Mouse (Mus musculus) left cerebral cortex, adult 18-20 months (tissue): Measurements from ENCODE around the gene Npas3. TPM values are rescaled to one million over a fixed set of nuclear protein-coding genes. Genes with fewer than 3 reads are reported as not detected.
"Not testable (repeated sequence)": the region's sequence is repeated elsewhere in the genome, so short reads cannot be mapped to it uniquely, and the experiment has no call there.

Experiments used
- DNase-seq, 2 experiments: peaks; one replicate each; pipeline ENCODE4 v3.0.0; 2021 to 2022; ENCODE audit warnings: low spot score in 2 of 2, mixed read lengths in 1 of 2
- long read RNA-seq, 2 experiments: library from polyadenylated mRNA; stranded (forward); transcript quantifications; one replicate each; pipeline ENCODE4 v2.0.0; 2021
- total RNA-seq, 2 experiments: library from RNA; stranded (reverse); gene quantifications; 2 replicates each; pipeline ENCODE4 v1.2.3; 2021

Gene Npas3
- total RNA-seq: 10 to 100 TPM; 18.5 to 22.3 TPM
- long read RNA-seq, experiment 1, partial matches to known transcripts: 1 of 23 reads
- long read RNA-seq, experiment 1, other reads (novel, unspliced or antisense): 22 of 23 reads
- long read RNA-seq, experiment 2, full-length matches to known transcripts: 1 of 13 reads
- long read RNA-seq, experiment 2, partial matches to known transcripts: 2 of 13 reads
- long read RNA-seq, experiment 2, other reads (novel, unspliced or antisense): 10 of 13 reads

DNA sequence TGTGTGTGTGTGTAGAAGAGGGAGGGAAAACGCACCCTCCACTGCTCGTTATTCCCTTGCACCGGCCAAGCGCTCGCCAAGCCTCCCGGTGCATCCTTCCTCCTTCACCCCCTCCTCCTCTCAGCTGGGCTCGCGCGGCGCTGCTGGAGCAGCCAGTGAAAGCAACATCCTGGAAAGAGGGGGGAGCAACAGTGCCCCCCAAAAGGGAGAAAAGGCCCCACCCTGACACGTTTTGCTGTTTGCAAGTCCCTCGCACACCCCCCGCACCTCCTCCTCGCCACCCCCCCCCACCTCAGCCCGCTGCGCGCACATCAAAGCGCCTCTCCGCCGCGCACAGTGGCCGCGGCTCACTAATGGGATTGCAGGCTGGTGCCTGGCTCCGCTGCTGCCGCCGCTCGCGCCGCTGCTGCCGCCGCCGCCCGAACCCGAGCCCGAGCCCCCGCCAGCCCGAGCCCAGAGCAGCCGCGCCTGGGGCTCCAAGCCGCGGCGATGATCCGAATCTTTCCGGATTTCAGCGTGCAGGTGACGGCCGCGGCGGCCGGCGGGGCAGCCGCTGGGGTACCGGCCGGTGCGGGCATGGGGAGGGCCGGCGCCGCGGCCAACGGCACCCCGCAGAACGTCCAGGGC is at the start of gene Npas3:
Gene Npas3, plus strand, starts transcription at position 577 of the 627 bp plus-strand sequence.
- DNase-seq: peak; percentile 35 to 58

DNA sequence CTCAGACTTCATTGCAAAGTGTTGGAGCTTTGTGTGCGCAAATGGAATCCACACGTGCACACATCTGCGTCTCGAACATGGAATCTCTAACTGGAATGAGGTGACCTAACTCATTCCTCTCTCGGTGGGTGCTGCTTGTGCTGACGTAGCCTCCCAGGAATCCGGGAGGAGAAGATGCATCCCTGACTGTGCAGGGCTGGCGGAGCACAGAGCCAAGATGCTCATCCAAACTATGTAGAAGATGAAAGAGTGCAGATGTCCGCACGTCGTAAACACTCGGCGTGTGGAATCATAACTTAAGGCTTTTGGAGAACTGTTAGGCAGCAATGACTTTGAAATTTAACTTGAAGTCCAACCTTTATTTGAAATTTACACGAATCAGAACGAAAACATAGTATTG is 31.3 kb upstream of the Npas3 start:
- no peak for DNase-seq

DNA sequence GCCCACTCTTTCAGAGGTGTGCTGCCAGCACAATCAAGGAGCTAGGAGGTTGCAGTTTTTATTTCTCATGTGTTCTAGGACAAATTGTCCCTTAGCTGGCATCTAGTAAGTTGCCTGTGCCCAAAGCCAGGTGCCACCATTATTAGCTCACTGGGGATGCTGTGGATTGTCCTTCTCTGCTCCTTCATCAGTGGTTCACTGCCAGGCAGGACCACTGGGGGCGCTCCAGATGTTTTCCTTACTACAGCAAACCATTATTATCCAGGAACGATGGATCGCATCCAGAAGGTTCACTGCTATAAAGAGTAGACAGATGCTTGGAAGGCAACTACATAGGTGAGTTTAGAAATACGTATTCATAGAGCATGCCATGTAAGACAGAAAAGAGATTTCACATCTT is 25.7 kb upstream of the Npas3 start:
- DNase-seq: no peak

DNA sequence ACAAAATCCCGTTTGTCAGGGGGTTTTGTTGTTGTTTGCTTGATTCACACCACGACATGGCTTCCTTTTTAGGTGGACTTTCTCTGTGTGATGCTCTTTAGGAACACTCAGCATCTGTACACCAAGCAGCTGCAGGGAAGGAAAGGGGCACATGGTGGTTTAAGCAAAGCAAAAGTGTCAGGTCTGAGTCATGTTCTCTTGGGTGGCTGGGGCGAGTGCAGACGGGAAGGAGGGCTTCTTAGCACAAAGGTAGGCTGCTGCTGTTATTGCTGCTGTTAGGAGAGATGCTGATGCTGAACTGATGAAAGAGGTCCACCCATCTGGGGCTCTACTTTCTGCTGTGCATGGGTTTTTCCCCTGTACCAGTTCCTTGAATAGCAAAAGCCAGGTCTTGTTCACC is 21.1 kb upstream of the Npas3 start:
- no peak for DNase-seq

DNA sequence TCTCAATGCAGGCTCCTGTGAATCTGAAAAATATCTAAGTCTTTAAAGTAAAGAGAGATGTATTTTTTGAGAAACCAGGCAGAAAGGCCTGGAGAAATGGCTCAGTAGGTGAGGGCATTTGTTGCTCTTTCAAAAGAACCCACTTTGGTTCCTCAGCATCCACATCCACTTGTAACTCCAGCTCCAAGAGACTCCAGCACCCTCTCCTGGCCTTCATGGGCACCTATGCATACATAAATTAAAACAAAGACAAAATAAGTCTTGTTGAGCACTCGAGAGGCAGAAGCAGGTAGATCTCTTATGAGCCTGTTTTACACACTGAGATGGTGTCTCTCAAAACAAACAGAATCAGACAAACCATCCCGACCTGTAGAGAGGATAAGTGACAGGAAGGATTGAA is 19.1 kb upstream of the Npas3 start:
- DNase-seq: no peak

DNA sequence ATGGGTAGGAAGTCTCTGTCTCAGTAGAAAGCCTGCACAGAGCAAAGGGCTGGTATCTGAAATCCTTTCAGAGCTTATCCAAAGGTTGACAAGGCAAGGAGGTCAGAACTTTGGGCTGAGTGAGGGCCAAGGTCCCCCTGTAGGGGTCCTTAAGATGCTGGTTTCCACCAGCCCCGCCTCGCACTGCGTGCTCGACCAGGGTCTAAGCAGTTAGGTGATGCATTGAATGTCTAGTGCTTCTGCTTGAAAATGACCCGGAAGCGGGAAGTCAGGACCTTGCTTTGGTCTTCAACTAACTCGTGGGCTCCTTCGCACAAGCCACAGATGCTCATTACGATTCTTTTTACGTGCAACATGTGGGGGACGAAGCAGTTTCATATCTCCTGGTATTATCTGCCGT is 2.3 kb upstream of the Npas3 start:
- DNase-seq: no peak

DNA sequence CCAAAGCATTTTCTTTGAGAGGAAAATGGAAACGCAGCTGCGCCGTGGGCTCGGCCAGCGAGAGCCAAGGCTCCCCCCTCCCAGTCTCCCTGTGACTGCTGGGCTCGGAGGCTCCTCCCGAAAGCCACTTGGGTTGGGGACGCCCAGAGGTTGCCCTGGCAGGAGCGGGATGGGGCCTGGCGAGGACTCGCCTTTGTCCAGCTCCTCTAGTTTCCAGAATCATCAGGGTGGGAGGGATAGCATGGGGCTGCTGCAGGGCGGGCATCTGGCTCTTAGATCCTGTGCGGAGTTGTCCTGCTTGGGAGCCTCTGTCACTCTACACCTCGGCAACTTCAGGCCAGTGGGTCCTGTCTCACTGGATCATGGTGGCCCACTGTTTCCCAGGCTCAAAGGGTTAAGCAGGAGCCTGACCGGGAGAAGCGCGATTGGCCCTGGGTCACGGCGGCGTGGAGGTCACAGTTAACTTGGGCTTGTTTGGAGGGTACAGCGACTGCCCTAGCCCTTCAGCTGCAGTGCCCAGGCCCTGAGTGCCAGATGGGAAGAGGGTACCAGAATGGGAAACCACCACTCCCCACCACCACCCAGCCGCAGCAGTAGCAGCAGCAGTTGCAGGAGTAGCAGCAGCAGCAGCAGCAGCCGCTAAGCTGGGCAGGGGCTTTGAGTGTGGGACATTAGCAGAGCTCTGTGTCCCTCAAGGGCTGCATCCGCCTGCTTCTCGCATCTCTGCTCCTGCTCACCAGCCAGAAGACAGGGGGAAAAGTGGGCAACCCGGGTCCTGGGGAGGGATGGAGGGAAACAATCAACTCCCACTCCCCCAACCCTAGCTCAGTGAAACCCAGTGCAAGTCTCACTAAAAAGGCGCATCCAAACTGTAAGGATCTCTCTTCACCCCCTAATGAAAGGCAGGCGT is 1.6 kb upstream of the Npas3 start:
- DNase-seq: peak; percentile 8 to 20

DNA sequence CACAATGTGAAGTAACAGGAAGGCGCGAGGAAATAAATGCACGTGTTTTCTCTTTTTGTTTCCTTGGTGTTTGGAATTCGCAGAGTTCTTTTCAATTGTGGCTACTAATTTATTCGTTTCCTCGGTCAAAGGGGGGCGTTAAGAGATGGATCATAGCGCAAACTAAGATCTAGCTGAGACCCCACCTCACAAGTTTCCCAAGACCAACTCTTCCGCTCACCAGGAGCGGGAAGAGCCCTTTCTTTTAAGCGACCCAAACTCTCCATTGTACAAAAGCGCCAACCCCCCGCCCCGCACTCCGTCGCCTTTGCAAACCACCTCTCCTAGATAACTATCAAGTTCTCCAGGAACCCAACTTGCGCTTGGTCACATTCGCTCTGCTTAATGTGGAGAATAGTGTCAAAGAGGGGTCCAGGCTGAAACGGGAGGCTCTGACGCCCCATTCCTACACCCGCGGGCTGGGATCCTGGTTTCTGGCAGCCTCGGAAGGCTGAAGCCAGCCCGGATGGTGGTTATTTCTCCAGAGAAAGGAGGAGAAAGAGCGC is 914 bp upstream of the Npas3 start:
- DNase-seq: no peak

DNA sequence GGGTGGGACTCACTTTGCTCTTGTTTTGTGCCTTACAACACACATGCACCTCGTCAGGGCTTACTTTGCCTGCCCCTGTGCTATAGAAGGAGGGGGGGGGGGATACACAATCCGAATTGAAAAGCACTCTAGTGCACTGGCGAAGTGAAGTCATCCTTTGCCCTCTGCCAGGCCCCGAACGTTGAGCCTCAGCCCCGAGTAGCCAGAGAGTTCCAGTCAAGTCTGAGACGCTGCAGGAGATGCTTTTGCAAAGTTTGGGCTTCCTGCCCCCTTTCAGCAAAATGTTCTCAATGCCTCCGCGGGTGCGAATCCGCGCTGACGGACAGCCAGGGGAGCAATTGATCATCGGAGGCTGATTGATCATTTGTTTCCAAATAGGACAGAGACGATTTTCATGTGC is 319 bp downstream of the Npas3 start:
- DNase-seq: no peak

DNA sequence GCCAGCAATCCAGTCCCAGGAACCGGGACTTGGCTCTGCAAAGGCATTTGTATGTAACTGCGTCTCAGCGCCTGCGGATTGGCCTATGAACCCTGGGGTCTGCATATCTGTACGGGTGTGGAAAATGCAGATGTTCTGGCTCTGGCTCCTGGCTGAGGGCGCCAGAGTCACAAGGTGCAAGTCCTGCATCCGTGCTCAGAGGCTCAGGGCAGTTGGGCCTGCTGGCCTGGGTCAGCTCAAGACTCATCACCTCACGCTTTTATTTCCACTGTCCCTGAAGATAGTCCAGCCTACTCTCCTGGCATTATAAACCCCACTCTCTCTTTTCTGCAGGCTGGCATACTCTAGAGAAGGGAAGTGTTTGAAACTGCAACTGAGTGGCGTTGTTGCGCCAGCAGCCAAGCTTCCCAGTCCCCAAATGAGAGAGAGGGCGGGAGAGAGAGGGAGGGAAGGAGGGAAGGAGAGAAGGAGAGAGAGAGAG is 3.3 kb downstream of the Npas3 start:
- peak; percentile 7 to 33 for DNase-seq

DNA sequence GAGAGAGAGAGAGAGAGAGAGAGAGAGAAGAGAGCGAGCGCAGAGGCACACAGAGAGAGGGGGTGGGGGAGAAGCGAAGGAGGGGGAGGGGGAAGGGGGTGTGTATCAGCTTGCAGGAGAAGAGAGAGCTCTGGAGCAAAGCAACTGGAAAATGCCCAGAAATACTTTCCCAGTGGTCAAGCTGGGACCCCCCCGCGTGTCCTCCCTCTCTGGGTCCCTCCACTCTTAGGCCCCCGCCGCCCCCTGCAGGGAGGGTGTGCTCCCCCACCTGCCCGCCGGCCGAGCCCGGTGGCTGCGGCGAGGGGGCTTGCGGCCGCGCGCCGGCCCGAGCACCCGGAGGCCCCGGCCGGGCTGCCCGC is 3.7 kb downstream of the Npas3 start:
- no peak for DNase-seq

DNA sequence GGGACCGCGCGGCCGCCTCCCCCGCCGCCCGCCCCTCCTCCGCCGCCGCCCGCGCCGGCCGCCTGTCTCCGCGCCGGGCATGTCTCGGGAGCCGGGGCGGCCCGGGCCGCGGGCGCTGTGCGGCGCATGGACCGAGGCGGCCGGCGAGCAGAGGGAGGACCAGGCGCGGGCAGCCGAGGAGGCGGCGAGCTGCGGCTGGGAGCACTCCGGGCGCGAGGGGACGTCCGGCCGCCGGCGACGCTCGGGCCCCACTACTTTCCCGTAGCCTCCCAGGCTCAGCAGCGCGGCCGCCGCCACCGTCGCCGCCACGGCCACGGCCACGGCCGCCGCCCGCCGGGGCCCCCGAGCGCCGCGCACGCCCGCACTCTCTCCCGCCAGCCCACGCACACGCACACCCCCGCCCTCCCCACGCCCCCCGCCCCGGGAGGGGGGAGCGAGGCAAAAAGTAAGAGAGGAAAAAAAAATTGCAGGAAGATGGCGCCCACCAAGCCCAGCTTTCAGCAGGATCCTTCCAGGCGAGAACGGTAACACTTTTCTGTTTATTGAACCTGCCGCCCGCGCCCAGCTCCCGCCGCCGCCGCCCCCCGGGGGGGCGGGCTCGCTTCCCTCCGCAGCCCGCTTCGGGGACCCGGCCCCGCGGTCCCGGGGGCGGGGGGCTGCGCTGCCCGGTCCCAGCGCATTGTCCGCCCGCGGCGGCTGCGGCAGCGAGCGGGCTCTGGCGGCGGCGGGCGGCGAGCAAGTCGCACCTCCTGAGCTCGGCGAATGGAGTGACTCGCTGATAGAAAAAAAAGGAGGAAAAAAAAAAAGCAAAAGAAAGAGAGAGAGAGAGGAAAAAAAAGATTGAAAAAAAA is 4.3 kb downstream of the Npas3 start:
- peak; percentile 12 to 18 for DNase-seq

DNA sequence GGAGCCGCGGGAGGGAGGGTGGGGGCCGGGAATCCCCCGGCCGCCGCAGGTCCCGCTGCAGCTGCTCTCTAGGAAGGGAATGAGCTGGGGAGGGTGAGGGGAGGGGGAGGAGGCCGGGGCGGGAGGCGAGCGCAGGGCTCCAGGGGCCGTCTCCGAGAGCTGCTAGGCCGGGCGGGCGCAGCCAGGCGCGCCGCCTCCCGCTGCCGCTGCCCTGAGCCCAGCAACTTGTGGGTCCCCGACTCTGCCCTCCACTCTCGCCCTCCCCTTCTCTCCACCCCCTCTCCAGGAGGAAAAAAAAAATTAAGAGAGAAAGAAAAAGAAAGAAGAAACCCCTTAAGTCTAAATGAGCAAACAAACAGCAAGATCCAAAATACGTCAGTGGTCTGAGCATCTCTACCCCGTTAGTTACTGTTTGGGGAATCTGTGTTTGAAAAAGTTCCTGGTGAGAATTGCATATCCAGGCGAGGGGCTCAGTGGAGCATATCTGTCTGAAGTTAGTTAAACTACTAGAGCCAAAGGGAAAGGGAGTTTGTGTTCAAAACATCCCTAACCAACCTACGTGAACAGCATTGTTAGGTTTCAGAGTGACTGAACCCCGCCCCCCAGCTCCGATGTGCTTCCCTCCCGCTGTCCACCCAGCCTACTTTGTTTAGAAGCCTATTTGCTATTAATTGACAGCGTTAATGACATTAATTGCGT is 5.1 kb downstream of the Npas3 start:
- peak in 1 of 2 experiments; percentile 22 for DNase-seq

DNA sequence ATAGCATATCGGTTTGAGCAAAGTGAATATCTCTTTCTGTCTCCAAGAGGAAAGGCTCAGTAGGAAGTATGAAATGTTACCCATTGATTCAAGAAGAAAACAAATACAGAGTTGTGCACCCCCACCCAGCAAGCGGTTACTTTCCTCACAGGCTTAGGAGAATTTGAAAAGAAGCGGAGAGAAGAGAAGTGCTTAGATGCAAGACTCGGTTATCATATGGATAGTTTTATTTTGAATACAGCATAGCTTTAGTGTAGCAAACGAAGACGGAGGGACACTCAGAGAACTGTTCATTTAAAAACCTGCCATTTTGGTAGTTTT is 5.6 kb downstream of the Npas3 start:
- no peak for DNase-seq

DNA sequence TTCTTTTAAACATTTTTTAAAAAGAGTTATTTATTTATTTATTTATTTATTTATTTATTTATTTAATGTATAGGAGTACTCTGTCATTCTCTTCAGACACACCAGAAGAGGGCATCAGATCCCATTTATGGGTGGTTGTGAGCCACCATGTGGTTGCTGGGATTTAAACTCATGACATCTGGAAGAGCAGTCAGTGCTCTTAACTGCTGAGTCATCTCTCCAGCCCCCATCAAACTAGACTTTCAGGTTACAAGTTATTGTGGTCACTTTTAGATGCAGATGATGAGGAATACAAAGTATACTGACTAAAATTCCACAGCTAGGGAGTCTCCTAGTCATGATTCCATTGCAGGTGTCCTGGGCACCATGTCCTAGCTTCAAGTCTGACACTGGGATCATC is 26.0 kb downstream of the Npas3 start:
- DNase-seq: not testable (repeated sequence)

DNA sequence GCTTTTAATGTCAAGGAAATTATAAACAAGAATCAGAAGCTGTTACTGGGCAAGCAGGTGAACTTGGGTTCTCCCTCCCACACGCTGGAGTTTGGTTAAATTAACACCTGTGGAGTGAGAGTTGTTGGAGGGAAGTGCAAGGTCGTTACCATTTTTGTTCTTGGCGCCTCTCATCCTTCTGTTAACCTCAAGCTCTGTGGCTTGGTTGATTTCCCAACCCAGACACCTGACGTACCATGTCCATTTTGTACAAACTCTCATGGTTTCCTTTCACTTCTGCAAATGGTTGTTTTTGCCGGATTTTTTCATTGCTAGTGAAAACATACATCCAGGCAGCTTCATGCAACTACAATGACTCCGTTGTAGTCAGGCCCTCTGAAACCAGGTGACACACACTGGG is 28.9 kb downstream of the Npas3 start:
- no peak for DNase-seq

DNA sequence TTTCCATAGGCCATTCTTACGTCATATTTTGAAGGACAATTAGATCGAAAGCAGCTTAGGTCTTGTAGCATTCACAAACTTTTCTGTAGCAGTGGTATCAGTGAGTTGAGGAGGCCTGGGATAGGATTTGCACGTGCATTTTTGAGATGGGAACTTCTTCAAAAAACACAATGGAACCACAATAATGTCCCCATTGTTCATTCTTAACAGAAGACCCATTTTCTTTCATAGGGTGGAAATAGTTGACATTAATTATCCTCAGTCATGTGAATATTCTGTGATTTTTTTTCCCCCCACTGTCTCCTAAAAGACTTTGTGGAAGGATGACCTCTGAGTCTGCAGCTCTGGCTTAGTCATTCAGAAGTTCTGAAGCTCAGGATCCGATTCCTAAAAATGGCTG is 41.9 kb downstream of the Npas3 start:
- no peak for DNase-seq

DNA sequence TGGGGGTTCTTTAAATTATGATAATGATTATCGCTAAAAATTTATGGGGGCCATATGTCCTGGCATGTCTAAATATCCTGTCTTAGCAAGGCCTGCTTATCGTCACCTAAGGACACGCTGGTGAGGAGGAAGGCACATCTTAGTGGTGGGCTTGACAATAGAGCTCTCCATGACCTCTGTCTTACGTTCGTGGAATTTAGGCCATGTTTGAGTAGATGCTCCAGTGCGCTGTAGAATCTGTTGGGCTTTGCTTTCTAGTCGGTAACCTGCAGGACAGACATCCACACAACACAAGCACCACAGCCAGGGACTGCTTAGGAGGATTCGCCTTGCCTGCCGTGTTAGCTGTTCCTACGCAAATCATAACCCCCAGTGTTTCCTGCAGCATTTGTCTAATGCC is 42.4 kb downstream of the Npas3 start:
- DNase-seq: no peak

DNA sequence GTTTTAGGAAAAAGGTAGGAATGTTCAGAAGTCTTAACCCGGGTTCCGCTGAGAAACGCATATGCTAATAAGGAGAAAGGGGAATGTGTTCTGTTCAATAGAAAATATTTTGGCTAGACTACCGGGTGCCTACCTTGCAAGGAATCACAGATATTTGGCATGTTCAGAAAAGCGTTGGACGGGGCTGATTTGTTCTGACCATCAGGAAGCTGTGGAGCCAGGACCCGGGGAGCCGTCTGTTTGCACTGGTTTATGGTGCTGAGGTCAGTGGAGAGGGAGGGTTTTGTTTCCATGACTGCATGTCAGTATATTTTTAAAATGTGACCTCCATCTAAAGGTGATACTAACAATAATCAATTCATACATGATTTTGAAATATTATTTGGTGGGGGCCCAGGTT is 43.5 kb downstream of the Npas3 start:
- DNase-seq: no peak

DNA sequence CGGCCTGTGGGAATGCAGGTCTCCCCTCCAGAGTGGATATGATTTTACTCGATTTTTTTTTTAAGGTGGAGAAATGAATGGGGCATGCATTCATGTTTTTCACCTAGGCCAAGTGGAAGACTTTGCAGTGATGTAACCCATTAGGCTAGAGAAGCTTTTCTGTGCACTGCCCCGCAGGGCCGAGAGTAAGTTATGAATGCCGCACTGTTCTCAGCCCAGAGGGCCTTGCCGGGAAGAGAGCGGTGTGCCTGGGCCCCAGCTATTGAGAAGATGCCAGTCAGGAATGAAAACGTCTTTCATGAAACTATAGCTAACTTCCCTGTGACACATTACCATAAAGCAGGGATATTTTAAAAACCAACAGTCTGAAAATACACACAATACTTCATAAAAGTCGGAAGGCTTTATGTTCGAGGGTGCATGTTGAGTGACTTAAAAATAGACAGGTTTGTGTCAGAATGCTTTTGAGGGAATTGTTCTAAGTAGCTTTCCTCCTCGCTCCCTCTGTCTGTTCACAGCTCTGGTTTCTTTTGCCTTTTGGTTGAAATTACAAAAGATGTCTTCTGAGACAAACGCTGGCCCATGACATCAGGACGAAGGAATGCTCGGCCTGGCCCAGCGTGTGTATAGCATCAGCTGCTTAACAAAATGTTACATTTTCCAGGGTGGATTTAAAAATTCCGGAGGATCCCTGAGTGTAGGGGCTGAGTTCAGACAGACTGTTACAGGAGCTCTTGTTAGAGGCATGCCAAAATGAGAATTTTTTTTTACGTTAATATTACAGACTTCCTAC is 44.2 kb downstream of the Npas3 start:
- no peak for DNase-seq
